Mouse (Mus musculus) bone marrow macrophage, adult 2 months (primary cell): ENCODE measurements around the gene Il19.

Source experiments
- CTCF ChIP-seq: IDR thresholded peaks from 2 replicates; pipeline ENCODE4 v1.5.1; 2012; ENCODE audit warnings: low read depth, mild to moderate bottlenecking, low read length, moderate library complexity
- POLR2A ChIP-seq: IDR thresholded peaks from 2 replicates; pipeline ENCODE4 v1.6.1; 2012; ENCODE audit warnings: mild to moderate bottlenecking, low read depth, low read length, borderline replicate concordance

DNA sequence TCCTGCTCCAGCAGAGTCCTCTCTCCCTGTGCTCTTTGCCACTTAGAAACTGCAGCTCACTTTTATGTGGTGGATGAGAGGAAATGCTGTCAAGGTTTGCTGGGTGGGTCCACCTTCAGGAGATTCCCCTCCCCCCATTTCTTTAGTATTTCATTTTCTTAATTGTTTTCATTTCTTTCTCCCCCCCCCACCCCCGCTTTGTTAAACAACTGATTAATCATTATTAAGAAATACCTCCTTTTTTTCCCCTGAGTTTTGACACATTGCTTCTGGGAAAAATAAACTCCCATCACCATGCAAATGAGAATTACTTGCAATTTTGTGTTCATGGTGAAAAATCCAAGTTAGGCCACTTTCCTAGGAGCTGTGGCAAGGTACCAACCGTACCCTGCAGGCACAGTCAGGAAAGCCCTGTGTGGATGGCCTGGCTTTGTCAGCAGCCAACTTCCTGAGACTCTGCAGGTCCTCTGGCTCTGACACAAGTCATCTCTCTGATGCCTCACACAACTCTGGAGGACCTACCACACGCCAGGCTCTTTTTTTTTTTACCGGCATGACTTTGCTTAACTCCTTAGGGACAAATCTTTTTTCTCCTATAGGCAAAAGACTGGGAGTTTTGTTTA, at the start of gene Il19:
- TF ChIP-seq CTCF (no peak), POLR2A (no peak)
